In the genomic region with DNA sequence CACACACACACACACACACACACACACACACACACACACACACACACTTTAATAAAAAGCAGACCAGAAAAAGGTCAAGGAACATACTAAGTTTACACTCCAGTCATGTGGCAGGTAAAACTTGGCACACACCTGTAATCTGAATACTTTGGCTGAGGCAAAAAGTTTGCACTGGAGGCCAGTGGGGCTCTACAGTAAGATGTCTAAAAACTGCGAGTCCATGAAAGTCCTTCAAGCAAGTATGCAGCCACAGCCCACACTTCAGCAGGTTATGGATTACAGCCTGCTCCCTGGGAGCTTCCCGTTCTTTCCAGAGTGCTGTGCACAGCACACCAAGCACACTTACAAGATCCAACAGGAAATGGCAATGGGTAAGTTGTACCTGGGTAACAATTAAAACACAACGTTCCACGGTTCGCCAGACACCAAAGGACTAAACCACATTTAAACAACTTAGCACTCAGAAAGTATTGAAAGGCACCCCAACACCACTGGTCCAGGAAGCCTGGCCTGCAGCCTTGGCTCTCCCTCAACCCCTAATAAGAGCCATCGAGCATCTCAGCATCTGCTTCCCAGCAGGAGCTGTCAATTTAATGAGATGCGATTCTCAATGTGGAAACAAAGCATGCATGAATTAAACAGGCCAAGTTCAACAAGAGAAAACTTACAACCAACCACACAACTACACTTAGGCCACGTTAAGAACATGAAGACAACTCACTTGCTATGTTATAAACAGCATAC, we compare ENCODE assay signal across 15 mouse cellular contexts. TPM values are rescaled to one million over a fixed set of nuclear protein-coding genes. Genes with fewer than 3 reads are reported as not detected.
A peak's percentile ranks its signal among the peaks of the same experiment; 100 is the strongest.
DNase-seq lines count a peak whose midpoint lies in the region; ATAC-seq lines count a peak whose summit lies in the region.
"Had no signal": no experiment of that assay in that cellular context is flagged by ENCODE, and none has a peak within 500 bp of the region (broad histone marks: within the 10 kb centered on the region; RNA-seq: fewer than 3 reads in every experiment).

No protein-coding gene starts in this region.

- H3K27ac ChIP-seq in hindbrain, embryonic 14.5 days: no peak overlapping the region
- no peak overlapping the region for H3K27ac ChIP-seq in hindbrain, embryonic 16.5 days (ENCODE audit: low read depth, low read length)
- H3K27ac ChIP-seq in embryonic facial prominence, embryonic 15.5 days (replicated peaks): peak overlapping the region; percentile 49; the same call in 1 of the 2 replicates
- H3K27ac ChIP-seq in limb, embryonic 15.5 days: peak overlapping the region; percentile 17; the same call in 1 of the 2 replicates
- H3K27ac ChIP-seq: macrophage had no signal

- H3K27me3 ChIP-seq in hindbrain, embryonic 14.5 days (ENCODE audit: control insufficient read depth, insufficient read depth, low read length): no peaks in the 10 kb centered on the region
- no peaks in the 10 kb centered on the region for H3K27me3 ChIP-seq in hindbrain, embryonic 16.5 days (replicated peaks; ENCODE audit: control insufficient read depth, insufficient read depth, low read length)
- no peaks in the 10 kb centered on the region for H3K27me3 ChIP-seq in embryonic facial prominence, embryonic 15.5 days
- no peaks in the 10 kb centered on the region for H3K27me3 ChIP-seq in limb, embryonic 15.5 days

- DNase-seq in hindbrain, embryonic 14.5 days (ENCODE audit: low spot score): no peak
- peak; percentile 36 for DNase-seq in mesoderm, embryonic 11.5 days (ENCODE audit: low read depth, low spot score)
- no peak for DNase-seq in kidney, postnatal 14 days
- DNase-seq in cerebellum, postnatal 14 days: no peak
- DNase-seq: cerebellum, adult 2 months; heart, adult 18-20 months; heart, postnatal 10 days; left cerebral cortex, postnatal 4 days had no signal

- no peaks in the 10 kb centered on the region for H3K4me1 ChIP-seq in hindbrain, embryonic 14.5 days (replicated peaks; ENCODE audit: control insufficient read depth, insufficient read depth, low read length)
- H3K4me1 ChIP-seq in hindbrain, embryonic 16.5 days (ENCODE audit: control insufficient read depth, insufficient read depth, low read depth, low read length): peaks cover 2% of the 10 kb centered on the region; the same call in 1 of the 2 replicates
- H3K4me1 ChIP-seq in embryonic facial prominence, embryonic 15.5 days: 0 out of 2 replicates have a peak, but pooled peaks cover 6% of the 10 kb centered on the region
- H3K4me1 ChIP-seq in limb, embryonic 15.5 days: peaks cover 5% of the 10 kb centered on the region

- 57% methylated on average over 8 of the region's 8 CpGs for WGBS in hindbrain, embryonic 14.5 days
- 47% methylated on average over 8 of the region's 8 CpGs for WGBS in hindbrain, embryonic 16.5 days
- WGBS in embryonic facial prominence, embryonic 15.5 days: 58% methylated on average over 8 of the region's 8 CpGs
- 49% methylated on average over 8 of the region's 8 CpGs for WGBS in limb, embryonic 15.5 days

- no peak overlapping the region for H3K9ac ChIP-seq in hindbrain, embryonic 14.5 days
- H3K9ac ChIP-seq in hindbrain, embryonic 16.5 days (ENCODE audit: low read depth, low read length): no peak overlapping the region
- no peak overlapping the region for H3K9ac ChIP-seq in embryonic facial prominence, embryonic 15.5 days
- no peak overlapping the region for H3K9ac ChIP-seq in limb, embryonic 15.5 days

- peaks cover 4% of the 10 kb centered on the region; the same call in 1 of the 2 replicates for H3K9me3 ChIP-seq in hindbrain, embryonic 14.5 days (ENCODE audit: control insufficient read depth, low read length)
- H3K9me3 ChIP-seq in hindbrain, embryonic 16.5 days (ENCODE audit: control insufficient read depth, low read length): 0 out of 2 replicates have a peak, but pooled peaks cover 2% of the 10 kb centered on the region
- 0 out of 2 replicates have a peak, but pooled peaks cover 4% of the 10 kb centered on the region for H3K9me3 ChIP-seq in embryonic facial prominence, embryonic 15.5 days (replicated peaks)
- no peaks in the 10 kb centered on the region for H3K9me3 ChIP-seq in limb, embryonic 15.5 days

- peaks cover 21% of the 10 kb centered on the region for H3K36me3 ChIP-seq in hindbrain, embryonic 14.5 days (replicated peaks; ENCODE audit: control insufficient read depth, insufficient read depth)
- H3K36me3 ChIP-seq in hindbrain, embryonic 16.5 days (ENCODE audit: control insufficient read depth, insufficient read depth, low read length): peaks cover 15% of the 10 kb centered on the region
- H3K36me3 ChIP-seq in embryonic facial prominence, embryonic 15.5 days: peaks cover 15% of the 10 kb centered on the region
- peaks cover 15% of the 10 kb centered on the region for H3K36me3 ChIP-seq in limb, embryonic 15.5 days

- H3K4me3 ChIP-seq in hindbrain, embryonic 14.5 days (replicated peaks; ENCODE audit: low read length): no peak overlapping the region
- H3K4me3 ChIP-seq in hindbrain, embryonic 16.5 days (ENCODE audit: low read length): no peak overlapping the region
- H3K4me3 ChIP-seq in embryonic facial prominence, embryonic 15.5 days (replicated peaks): no peak overlapping the region
- H3K4me3 ChIP-seq in limb, embryonic 15.5 days: no peak overlapping the region

- ATAC-seq in hindbrain, embryonic 14.5 days (ENCODE audit: low FRiP score): peak; percentile 40; the same call in 1 of the 2 replicates
- ATAC-seq in hindbrain, embryonic 16.5 days: no peak
- no peak for ATAC-seq in embryonic facial prominence, embryonic 15.5 days (ENCODE audit: insufficient number of reproducible peaks, low FRiP score, low TSS enrichment, low read depth)
- ATAC-seq in limb, embryonic 15.5 days (ENCODE audit: insufficient number of reproducible peaks, low FRiP score, low TSS enrichment, low read depth): no peak
- no peak for ATAC-seq in inflammation-experienced regulatory T-cells, adult 6 months
- ATAC-seq: CD4-positive, CD25-positive, alpha-beta regulatory T cell, adult 4 months; intestine, postnatal 0 days had no signal

- H3K4me2 ChIP-seq in hindbrain, embryonic 14.5 days (replicated peaks): no peak overlapping the region
- H3K4me2 ChIP-seq in hindbrain, embryonic 16.5 days (ENCODE audit: low read length): no peak overlapping the region
- no peak overlapping the region for H3K4me2 ChIP-seq in embryonic facial prominence, embryonic 15.5 days (replicated peaks)
- H3K4me2 ChIP-seq in limb, embryonic 15.5 days: no peak overlapping the region

RNA-seq across cellular contexts. Expression of gene Zfp706, which starts 14.0 kb away (rescaled TPM):
- polyA plus RNA-seq in hindbrain, embryonic 14.5 days (2014; fragmentation: Nextera tagmentation; extraction: Ambion mirVana): 424 and 425 TPM in 2 replicates
- 433 and 435 TPM in 2 replicates for polyA plus RNA-seq in hindbrain, embryonic 16.5 days (2015; fragmentation: Nextera tagmentation; extraction: Ambion mirVana)
- 444 and 464 TPM in 2 replicates for polyA plus RNA-seq in embryonic facial prominence, embryonic 15.5 days (2015; fragmentation: Nextera tagmentation; extraction: Ambion mirVana)
- 515 and 536 TPM in 2 replicates for polyA plus RNA-seq in limb, embryonic 15.5 days (2015; fragmentation: Nextera tagmentation; extraction: Ambion mirVana)
- 100 to 1,000 TPM; 401 to 459 (median 442) TPM for polyA plus RNA-seq in inflammation-experienced regulatory T-cells, adult 6 months (2017; shearing (Covaris generic))

Comparison
In these comparisons a context has a peak if more than half of its experiments do, and no peak if none do; other contexts are left out.
1. H3K27ac ChIP-seq: peak in embryonic facial prominence, embryonic 15.5 days (single experiment) and limb, embryonic 15.5 days (single experiment); none in hindbrain, embryonic 14.5 days (single experiment) and hindbrain, embryonic 16.5 days (single experiment).